Mouse (Mus musculus): ENCODE results near the gene Card19. TPM values are rescaled to one million over a fixed set of nuclear protein-coding genes. Genes with fewer than 3 reads are reported as not detected.

The Card19 gene
- total RNA-seq, 2 experiments from 2014 or later = 7.6 to 12.6 TPM

DNA sequence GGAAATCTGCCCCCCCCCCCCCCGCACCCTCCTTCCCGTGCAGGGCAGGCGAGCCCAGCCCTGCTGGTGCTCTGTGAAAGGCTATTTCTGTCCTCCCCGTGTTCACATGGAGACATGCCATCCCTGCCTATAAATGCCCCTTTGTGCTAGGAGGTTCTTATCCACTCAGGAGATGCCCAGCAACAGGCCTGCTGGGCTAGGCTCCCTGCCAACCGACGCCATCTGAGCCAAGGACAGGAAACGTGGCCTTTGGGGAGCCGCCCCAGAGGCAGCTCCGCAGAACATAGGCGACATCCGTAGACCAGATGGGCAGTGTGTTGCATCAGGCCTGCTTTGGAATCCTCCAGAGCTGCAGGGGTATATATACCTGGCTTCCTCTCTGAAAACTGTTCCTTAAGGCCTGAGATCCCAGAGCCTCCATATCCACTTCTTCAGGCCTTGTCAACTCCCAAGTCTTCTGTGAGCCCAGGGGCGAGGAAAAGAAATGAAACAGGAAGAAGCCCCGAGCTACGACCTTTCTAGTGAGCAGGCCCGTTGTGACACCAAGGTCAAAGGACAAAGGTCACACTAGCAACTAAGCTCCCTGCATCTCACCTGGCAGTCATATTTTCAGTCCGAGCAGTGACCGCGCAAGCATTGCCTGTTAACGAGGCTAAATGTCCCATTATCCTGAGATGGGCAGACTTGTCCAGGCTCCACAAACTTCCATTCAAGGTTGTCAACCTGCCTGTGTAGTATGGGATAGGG, 36.8 kb downstream of the Card19 start:
- DNase-seq = peak; percentile 91
- intact Hi-C loops (cut with DNase I) = loop anchor here (10.0 kb wide), 2 partner anchors 124 to 524 kb away; no protein-coding TSS in a partner anchor

DNA sequence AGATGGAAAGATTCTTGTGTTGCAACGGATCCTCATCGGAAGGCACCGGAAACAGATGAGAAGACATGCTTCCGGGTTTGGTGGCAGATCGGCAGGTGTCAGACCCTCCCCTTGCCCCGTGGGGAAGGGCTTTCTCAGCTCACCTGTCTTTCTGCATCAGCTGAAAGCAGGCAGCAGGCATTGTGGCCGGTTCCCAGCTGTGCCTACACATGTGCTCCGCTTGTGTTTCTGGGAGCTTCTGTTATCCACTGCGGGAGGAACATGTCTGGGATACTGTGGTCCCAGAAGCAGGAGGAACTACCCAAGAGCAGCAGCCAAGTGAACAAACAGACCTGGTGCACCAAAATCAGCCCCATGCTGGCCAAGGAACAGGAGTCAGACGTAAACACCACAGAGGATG, 40.3 kb downstream of the Card19 start:
- DNase-seq = no peak
- intact Hi-C loops (cut with DNase I) = loop anchor here (10.0 kb wide), 2 partner anchors 121 to 521 kb away; no protein-coding TSS in a partner anchor

DNA sequence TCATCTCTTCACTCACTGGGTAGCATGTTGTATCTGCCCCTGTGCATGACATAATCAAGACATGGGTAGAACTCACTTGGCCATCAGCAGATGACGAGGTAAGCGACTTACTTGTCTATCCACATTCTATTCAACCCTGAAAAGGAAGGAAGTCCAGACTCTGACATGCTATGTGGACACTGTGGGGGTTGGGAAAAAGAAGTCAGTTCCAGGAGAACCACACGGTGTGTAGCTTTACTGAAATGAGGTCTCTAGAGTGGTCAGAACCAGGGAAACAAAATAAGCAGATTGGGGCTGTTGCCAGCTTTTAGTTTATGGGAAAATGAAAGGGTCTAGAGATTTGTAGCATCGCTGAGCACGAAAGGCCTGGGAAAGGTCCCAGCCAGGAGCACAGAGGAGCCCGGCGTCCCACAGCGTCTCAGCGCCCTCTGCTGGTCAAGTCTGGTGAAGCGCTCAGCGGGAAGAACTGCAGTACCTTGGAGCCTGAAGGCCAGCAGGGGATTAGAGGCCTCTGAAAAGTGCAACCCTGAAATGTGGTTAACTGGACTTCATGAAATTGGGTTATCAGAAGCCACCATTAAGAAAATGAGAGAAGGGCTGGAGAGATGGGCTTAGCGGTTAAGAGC, 42.8 kb downstream of the Card19 start:
- intact Hi-C loops (cut with DNase I) = loop anchor here (10.0 kb wide), 2 partner anchors 118 to 518 kb away; no protein-coding TSS in a partner anchor
- DNase-seq = peak; percentile 89

DNA sequence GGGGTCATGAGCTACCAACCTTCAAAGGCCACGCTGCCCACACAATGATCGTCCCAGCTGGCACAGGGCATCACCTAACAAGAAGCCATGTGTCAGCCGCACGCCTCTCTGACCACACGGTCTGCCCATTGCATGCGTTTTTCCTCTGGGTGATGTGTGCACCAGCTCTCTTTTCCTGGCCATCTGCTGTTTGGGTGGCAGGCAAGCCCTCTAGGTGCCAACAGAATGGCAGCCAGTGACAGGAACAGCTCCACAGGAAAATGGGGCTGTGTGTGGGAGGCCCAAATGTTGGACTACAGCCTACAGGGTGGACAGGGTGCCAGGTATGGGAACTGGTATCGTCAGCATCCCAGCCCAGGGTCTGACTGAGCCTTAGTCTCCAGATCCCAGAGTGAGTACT, 43.5 kb downstream of the Card19 start:
- DNase-seq = peak; percentile 81
- intact Hi-C loops (cut with DNase I) = loop anchor here (10.0 kb wide), 2 partner anchors 118 to 518 kb away; no protein-coding TSS in a partner anchor

DNA sequence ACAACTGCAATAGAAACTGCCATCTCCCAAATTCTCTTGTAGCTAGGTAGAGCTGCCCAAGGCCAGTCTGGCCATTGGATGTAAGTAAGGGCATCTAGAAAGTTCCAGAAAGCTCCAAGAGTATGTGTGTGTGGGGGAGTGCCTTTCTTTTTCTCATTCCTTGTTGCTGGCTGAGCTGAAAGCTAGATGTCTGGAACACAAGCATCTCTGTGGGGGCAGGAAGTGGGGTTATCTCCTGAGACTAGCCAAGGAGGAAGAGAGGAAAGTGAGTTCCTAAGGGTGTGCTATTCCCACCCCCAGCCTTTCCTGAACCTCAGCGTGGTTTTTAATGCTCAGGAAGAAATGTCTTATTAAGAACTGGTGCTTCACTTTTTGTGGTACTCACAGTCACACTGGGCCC, 44.1 kb downstream of the Card19 start:
- no peak for DNase-seq
- intact Hi-C loops (cut with DNase I) = loop anchor here (10.0 kb wide), 2 partner anchors 117 to 517 kb away; no protein-coding TSS in a partner anchor

DNA sequence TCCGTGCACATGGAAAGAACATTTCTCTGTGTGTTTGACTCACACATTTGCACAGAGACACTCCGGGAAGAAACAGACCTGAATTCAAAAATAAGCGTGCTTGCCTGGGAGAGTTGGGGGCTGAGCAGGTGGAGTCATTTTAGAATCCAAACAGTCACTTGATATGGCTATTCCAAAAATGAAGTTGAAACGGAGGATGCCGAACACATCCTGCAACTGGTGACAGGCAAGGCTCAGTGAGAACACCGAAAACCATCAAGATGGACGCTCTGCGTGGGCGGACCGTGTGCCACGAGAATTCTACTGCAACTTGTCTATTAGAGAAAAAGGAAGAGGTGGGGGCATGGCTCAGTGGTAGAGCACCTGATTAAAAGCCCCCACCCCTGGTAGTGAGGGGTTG, 45.2 kb downstream of the Card19 start:
- intact Hi-C loops (cut with DNase I) = loop anchor here (10.0 kb wide), 2 partner anchors 116 to 516 kb away; no protein-coding TSS in a partner anchor
- DNase-seq = no peak

DNA sequence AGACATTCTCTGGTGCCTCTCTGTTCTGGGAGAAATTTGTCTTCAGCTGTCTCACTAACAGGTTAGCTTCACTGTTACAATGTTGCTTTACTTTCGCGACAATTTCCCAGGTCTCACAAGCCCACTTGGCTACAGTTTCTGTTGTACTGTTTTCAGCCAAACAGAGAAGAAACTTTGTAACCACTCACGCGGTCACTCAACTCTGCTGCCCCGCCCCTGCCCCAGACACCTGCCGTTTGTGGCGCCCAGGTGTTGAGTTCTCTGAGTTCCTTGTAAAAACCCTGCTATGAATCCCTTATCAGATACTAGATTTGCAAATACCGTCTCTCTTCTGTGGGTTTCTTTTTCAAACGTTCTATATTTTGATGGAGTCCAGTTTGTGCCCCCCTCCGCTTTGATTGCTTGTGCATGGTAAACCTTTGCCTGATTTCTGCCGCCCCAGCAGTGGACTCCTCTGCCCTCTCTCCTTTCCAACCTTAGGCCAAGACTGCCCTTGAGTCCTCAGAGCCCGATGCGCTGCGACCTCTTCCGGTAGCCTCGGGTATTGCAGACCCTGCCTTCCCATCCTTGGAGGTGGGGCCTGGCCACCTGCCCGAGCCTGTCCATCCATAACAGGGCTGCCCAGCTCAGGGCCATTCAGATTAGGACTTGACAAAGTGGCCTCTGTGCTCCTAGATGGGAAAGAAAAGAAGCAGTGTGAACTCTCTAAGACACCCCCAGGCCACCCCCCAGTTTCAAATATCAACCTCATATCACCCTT, 46.2 kb downstream of the Card19 start:
- intact Hi-C loops (cut with DNase I) = loop anchor here (10.0 kb wide), 2 partner anchors 115 to 515 kb away; no protein-coding TSS in a partner anchor
- DNase-seq = peak; percentile 97

DNA sequence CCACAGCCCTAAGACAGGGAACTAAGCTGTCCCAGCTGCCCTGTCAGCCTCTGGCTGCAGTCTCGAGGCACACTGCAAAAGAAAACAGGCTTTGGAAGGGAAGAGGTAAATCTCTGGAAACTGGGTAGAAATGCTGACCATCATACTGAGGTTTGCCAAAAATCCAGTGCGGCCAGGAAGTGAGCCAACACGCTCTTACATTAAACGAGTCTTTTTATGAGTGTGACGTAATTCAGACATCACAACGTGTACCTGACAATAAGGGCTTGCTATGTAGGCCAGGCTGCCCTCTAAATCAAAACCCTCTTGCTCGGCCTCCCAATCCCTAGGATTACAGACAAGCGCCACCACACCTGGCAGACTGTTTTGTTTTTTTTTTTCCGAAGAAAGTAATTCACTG, 48.8 kb downstream of the Card19 start:
- no peak for DNase-seq
- intact Hi-C loops (cut with DNase I) = no loop called here

DNA sequence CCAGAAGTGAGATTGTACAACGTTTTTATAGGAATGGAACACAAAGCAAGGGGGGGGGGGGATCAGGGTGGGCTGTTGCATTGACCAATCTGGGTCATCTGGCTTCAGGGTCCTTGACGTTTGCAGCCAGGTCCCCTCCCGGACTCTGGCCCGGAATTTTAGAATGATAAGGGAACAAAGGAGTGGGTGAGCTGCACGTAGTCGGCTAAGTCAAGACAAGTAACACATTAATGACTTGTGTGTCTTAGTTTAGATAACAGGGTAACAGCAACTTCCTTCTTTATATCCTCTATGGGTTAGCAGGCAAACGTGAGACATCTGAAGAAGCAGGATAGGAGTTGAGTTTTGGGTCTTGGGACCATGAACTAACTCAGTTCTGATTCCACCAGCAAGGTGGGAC, 52.2 kb downstream of the Card19 start:
- intact Hi-C loops (cut with DNase I) = no loop called here
- DNase-seq = no peak

DNA sequence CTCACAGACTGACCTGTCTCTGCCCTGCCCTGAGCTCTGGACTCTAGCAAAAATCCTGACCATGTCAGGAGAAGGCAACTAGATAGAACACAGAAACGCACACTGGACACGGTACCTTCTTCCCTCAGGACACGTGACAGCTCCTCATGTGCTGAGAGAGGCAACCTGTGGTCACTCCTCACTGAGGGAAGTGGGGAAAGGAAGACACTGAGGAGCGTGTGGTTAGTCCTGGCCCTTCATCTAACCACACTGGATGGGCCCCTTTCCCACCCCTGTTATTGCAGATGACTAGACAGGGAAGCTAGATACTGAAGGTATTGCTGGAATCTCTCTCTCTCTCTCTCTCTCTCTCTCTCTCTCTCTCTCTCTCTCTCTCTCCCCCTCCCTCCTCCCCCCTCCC, 53.1 kb downstream of the Card19 start:
- intact Hi-C loops (cut with DNase I) = no loop called here
- no peak for DNase-seq

DNA sequence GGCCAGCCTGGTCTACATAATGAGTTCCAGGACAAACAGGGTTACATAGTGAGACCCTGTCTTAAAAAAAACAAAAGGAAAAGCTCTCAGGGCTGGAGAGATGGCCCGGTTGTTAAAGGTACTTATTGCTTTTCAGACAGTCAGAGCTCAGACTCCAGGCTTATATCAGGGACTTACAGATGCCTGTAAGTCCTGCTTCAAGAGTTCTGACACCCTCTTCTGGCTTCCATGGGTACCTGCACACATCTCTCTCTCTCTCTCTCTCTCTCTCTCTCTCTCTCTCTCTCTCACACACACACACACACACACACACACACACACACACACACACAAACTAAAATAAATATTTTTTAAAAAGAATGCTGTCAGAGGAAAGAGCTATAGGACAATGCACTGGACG, 54.6 kb downstream of the Card19 start:
- DNase-seq = no peak
- intact Hi-C loops (cut with DNase I) = no loop called here

DNA sequence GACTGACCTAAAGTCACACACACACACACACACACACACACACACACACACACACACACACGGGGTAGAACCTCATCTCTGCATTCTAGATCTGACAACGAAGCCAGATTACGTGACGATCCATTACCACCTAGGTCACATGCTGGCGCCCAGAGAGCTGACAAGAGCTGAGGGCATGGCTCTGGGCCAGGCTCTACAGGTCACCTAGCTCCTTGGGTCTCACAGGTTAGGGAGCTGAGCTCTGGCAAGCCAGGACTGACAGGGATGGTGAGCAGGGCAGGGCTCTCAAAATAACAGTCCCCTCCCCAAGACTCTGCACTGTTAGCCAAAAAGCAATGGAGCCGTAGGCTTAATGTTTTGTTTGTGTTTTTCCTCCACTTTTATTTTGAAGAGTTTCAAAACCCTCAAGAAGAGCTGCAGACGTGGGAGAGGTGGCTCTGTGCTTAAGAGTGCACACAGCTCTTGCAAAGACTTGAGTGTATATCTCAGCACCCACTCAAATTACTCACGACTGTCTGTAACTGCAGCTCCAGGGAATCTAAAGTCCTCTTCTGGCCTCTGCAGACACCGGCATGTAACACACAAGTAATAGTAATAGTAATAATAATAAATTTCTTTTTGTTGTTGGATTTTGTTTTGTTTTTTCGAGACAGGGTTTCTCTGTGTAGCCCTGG, 57.7 kb downstream of the Card19 start:
- intact Hi-C loops (cut with DNase I) = no loop called here
- DNase-seq = no peak

DNA sequence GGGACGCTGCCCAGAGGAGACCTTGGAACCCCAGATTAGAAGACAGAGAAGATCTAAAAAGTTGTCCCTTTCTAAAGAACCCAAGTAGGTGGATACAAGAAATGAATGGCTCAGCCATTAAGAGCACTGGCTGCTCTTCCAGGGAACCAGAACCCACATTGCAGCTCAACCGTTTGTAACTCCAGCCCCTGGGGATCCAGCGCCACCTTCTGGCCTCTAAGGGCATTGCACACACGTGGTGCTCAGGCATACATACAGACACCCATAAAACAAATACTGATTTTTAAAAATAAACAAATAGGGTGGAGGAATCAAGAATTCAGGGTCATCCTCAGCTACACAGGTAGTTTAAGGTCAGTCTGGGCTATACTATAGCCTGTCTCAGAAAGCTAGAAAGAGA, 59.2 kb downstream of the Card19 start:
- DNase-seq = no peak
- intact Hi-C loops (cut with DNase I) = no loop called here

DNA sequence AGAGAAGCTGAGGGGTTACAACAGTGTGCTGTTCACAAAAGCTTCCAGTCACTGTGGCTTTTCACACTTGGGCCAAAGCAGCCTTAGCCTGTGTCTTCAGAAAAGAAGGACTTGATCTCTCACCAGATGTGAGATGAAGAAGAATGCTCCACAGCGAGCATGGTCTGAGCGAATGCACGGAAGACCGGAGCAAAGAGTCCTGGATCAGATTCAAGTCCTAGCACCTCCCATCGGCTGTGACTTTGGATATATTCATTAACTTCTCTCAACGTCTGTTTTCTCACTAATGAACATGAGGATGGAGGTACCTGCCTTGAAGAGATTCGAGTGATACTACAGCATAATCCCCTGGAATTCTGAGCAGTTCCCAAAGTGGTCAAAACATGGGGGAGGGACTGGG, 61.2 kb downstream of the Card19 start:
- no peak for DNase-seq
- intact Hi-C loops (cut with DNase I) = no loop called here

DNA sequence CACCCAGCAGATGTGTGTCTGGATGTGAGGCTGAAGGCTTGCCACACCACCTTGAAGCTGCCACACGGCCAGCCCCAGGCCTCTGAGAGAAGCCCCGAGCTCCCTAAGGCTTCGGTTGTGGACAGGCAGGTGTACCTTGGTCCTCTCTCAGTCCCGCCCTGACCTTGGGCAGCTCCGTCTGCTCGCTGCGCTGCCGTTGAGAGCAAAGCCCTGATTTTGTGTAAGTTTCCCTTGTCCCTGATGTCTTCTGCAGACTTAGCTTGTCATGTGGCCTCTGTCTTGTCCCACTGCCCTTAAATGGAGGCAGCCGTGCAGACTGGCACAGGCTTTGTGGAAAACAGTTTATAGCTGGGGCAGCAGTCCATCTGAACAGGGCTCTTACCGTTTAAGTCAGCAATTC, 61.8 kb downstream of the Card19 start:
- intact Hi-C loops (cut with DNase I) = no loop called here
- DNase-seq = no peak

Other genes starting within 250 kb of the Card19 start
- gene Fam120a, start 248.0 kb downstream of the Card19 start, total RNA-seq (2021) = 10 to 100 TPM; 76.8 to 77.6 TPM
- gene Wnk2, start 68.0 kb downstream of the Card19 start, total RNA-seq (2021) = 100 to 1,000 TPM; 134 to 137 TPM
- gene Ninj1, start 28.6 kb downstream of the Card19 start, total RNA-seq (2021) = 10 to 100 TPM; 17.2 to 17.4 TPM
- gene Susd3, start 32.7 kb upstream of the Card19 start, total RNA-seq (2021) = under 1 TPM; 0.54 to 0.58 TPM
- 10 to 100 TPM; 19.8 to 27.2 TPM for gene Fgd3, start 104.3 kb upstream of the Card19 start, total RNA-seq (2021)
- 10 to 100 TPM; 56.6 to 57.2 TPM for gene Bicd2, start 125.5 kb upstream of the Card19 start, total RNA-seq (2021)
- gene Ippk, start 205.2 kb upstream of the Card19 start, total RNA-seq (2021) = 10 to 100 TPM; 12.7 to 12.8 TPM